Mouse (Mus musculus): ENCODE results near the gene Lhfpl4. TPM values are rescaled to one million over a fixed set of nuclear protein-coding genes. Genes with fewer than 3 reads are reported as not detected.
A peak's percentile ranks its signal among the peaks of the same experiment; 100 is the strongest.

Lhfpl4 gene
- polyA plus RNA-seq, 1 experiment: not detected

DNA sequence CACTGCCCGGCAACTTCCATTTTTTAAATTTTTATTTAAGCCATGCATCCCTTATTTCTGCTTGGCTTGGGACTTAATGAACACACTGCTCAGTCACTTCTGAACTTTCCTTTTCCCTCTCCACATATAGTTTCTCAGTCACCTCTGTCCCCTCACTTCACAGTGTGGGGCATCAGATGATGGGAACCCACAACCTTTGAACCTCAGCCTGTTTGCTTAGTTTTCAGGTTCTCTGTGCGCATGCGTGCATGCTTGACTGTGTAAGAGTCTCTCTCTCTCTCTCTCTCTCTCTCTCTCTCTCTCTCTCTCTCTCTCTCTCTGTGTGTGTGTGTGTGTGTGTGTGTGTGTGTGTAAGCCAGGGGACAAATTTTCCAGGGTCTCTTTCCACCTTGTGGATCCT is 19.7 kb downstream of the Lhfpl4 start:
- TF ChIP-seq CTCF (IDR thresholded peaks at IDR 0.05; ENCODE audit: control insufficient read depth, insufficient read depth, low read length): no peak
- no peak for TF ChIP-seq POLR2A (IDR thresholded peaks at IDR 0.05; ENCODE audit: borderline replicate concordance, control insufficient read depth, low read depth, low read length)
- Histone ChIP-seq H3K4me1 (ENCODE audit: control insufficient read depth, insufficient read depth, low read length) (no peaks in the 10 kb centered on the region), H3K27ac (ENCODE audit: control insufficient read depth, insufficient read depth, low read depth, low read length, poor library complexity) (no peak overlapping the region), H3K4me3 (replicated peaks; ENCODE audit: control insufficient read depth, low read depth, low read length) (no peak overlapping the region)
- 80% methylated on average over 3 of the region's 3 CpGs for WGBS

DNA sequence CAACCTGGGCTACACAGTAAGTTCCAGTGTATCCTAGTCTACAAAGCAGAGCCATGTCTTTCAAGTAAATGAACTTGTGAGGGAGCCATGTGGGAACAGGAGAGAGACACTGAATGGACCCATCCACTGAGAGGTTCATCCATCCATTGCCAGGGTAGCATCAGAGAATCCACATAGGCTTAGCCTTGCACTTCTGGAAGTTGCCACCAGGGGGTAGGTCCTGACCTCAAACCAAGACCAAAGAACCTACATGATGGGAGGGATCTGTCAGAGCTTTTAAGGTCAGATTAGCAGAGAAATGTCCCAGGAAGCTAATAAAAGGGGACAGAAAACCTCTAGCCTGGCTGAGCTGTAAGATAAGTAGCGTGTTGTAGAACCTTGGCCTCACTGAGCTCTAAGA is 22.6 kb downstream of the Lhfpl4 start:
- no peak overlapping the region for H3K4me3 ChIP-seq (replicated peaks; ENCODE audit: control insufficient read depth, low read depth, low read length)
- WGBS: 46% methylated on average over 1 of the region's 1 CpGs
- TF ChIP-seq CTCF (IDR thresholded peaks at IDR 0.05; ENCODE audit: control insufficient read depth, insufficient read depth, low read length) (peak; percentile 73), POLR2A (IDR thresholded peaks at IDR 0.05; ENCODE audit: borderline replicate concordance, control insufficient read depth, low read depth, low read length) (no peak)
- no peak overlapping the region for H3K27ac ChIP-seq (ENCODE audit: control insufficient read depth, insufficient read depth, low read depth, low read length, poor library complexity)
- no peaks in the 10 kb centered on the region for H3K4me1 ChIP-seq (ENCODE audit: control insufficient read depth, insufficient read depth, low read length)

DNA sequence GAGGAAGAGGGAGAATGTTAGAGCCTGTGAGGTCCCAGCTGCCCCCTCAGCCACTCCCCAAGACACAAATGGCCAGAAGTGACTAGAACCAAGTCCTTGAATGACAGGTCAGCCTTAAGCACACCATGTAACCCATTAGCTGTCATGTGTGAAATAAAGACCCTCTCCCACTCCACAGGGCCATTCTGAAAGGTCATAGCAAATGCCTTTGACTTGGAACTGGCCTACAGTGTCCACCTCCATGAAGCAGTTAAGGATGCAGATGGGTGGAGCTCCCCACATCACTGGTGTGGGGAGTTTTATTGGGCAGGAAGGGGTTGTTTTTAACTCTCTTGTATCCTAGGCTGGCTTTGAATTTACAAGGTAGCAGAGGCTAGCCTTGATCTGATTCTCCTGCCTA is 23.2 kb downstream of the Lhfpl4 start:
- H3K4me1 ChIP-seq (ENCODE audit: control insufficient read depth, insufficient read depth, low read length): no peaks in the 10 kb centered on the region
- no peak overlapping the region for H3K27ac ChIP-seq (ENCODE audit: control insufficient read depth, insufficient read depth, low read depth, low read length, poor library complexity)
- TF ChIP-seq CTCF (IDR thresholded peaks at IDR 0.05; ENCODE audit: control insufficient read depth, insufficient read depth, low read length): no peak
- TF ChIP-seq POLR2A (IDR thresholded peaks at IDR 0.05; ENCODE audit: borderline replicate concordance, control insufficient read depth, low read depth, low read length): no peak

GRCm38 (mm10) chr6:113170651-113171050 is 24.5 kb downstream of the Lhfpl4 start:
- H3K27ac ChIP-seq (ENCODE audit: control insufficient read depth, insufficient read depth, low read depth, low read length, poor library complexity): no peak overlapping the region
- no peaks in the 10 kb centered on the region for H3K4me1 ChIP-seq (ENCODE audit: control insufficient read depth, insufficient read depth, low read length)
- 90% methylated on average over 8 of the region's 8 CpGs for WGBS
- TF ChIP-seq POLR2A (IDR thresholded peaks at IDR 0.05; ENCODE audit: borderline replicate concordance, control insufficient read depth, low read depth, low read length): no peak
- TF ChIP-seq CTCF (IDR thresholded peaks at IDR 0.05; ENCODE audit: control insufficient read depth, insufficient read depth, low read length): no peak
- H3K4me3 ChIP-seq (replicated peaks; ENCODE audit: control insufficient read depth, low read depth, low read length): no peak overlapping the region

More for the DNA sequence above, 23.2 kb downstream of the Lhfpl4 start:
- H3K4me3 ChIP-seq (replicated peaks; ENCODE audit: control insufficient read depth, low read depth, low read length): no peak overlapping the region

- WGBS: 73% methylated on average over 3 of the region's 3 CpGs
- no peak for TF ChIP-seq CTCF (IDR thresholded peaks at IDR 0.05; ENCODE audit: control insufficient read depth, insufficient read depth, low read length)
- TF ChIP-seq POLR2A (IDR thresholded peaks at IDR 0.05; ENCODE audit: borderline replicate concordance, control insufficient read depth, low read depth, low read length): no peak
- Histone ChIP-seq H3K27ac (ENCODE audit: control insufficient read depth, insufficient read depth, low read depth, low read length, poor library complexity) (no peak overlapping the region), H3K4me3 (replicated peaks; ENCODE audit: control insufficient read depth, low read depth, low read length) (no peak overlapping the region), H3K4me1 (ENCODE audit: control insufficient read depth, insufficient read depth, low read length) (no peaks in the 10 kb centered on the region)
Observed at GRCm38 (mm10) chr6:113169852-113170251, 25.3 kb downstream of the Lhfpl4 start.

GRCm38 (mm10) chr6:113168316-113168975 is 26.7 kb downstream of the Lhfpl4 start:
- Histone ChIP-seq H3K27ac (ENCODE audit: control insufficient read depth, insufficient read depth, low read depth, low read length, poor library complexity) (no peak overlapping the region), H3K4me1 (ENCODE audit: control insufficient read depth, insufficient read depth, low read length) (no peaks in the 10 kb centered on the region), H3K4me3 (replicated peaks; ENCODE audit: control insufficient read depth, low read depth, low read length) (no peak overlapping the region)
- WGBS: 84% methylated on average over 7 of the region's 7 CpGs
- TF ChIP-seq POLR2A (IDR thresholded peaks at IDR 0.05; ENCODE audit: borderline replicate concordance, control insufficient read depth, low read depth, low read length) (no peak), CTCF (IDR thresholded peaks at IDR 0.05; ENCODE audit: control insufficient read depth, insufficient read depth, low read length) (no peak)

DNA sequence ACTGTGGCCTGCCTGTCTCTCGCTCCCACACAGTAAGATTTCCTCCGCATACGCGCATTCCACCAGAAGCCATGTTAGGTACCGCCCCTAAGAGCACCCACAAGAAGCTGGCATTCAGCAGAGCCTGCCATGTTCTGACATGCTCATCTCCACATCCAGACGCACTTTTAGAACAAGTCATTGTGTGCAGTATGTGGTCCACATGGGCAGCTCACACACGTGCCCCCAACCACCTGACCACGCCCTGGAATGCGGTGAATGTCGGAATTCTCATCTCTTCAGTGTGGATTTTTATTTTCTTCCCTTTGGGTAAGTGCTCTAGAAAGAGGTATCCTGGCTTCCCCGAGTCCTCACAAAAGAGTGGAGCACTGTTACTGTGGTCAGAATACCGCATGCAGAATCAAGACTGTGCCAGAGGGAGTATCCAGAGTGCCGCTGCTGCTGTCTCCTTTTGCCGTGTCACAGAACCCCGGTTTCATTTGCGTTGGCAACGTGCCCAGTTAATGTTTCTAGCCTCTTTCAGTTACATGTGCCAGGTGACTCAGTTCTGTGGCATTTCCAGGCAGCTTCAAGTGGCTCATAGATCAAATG is 28.4 kb downstream of the Lhfpl4 start:
- Histone ChIP-seq H3K27ac (ENCODE audit: control insufficient read depth, insufficient read depth, low read depth, low read length, poor library complexity) (no peak overlapping the region), H3K4me1 (ENCODE audit: control insufficient read depth, insufficient read depth, low read length) (no peaks in the 10 kb centered on the region), H3K4me3 (replicated peaks; ENCODE audit: control insufficient read depth, low read depth, low read length) (no peak overlapping the region)
- 38% methylated on average over 17 of the region's 17 CpGs for WGBS
- no peak for TF ChIP-seq CTCF (IDR thresholded peaks at IDR 0.05; ENCODE audit: control insufficient read depth, insufficient read depth, low read length)
- no peak for TF ChIP-seq POLR2A (IDR thresholded peaks at IDR 0.05; ENCODE audit: borderline replicate concordance, control insufficient read depth, low read depth, low read length)

DNA sequence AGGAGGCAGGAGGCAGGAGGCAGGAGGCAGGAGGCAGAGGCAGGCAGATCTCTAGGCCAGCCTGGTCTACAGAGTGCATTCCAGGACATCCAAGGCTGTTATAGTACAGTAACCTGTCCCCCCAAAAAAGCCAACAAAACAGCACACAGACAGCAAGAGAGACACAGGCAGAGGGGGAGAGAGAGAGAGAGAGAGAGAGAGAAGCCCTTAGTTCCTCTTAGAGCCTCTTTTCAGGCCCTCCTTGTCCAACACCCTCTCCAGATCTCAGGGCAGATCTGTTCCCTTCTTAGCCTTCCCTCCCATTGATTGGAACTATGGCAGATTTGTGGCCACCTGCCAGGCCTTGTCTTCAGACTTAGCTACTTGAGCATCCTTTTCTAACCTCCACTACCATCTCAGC is 31.7 kb downstream of the Lhfpl4 start:
- no peak overlapping the region for H3K4me3 ChIP-seq (replicated peaks; ENCODE audit: control insufficient read depth, low read depth, low read length)
- no peak for TF ChIP-seq POLR2A (IDR thresholded peaks at IDR 0.05; ENCODE audit: borderline replicate concordance, control insufficient read depth, low read depth, low read length)
- TF ChIP-seq CTCF (IDR thresholded peaks at IDR 0.05; ENCODE audit: control insufficient read depth, insufficient read depth, low read length): no peak
- no peaks in the 10 kb centered on the region for H3K4me1 ChIP-seq (ENCODE audit: control insufficient read depth, insufficient read depth, low read length)
- no peak overlapping the region for H3K27ac ChIP-seq (ENCODE audit: control insufficient read depth, insufficient read depth, low read depth, low read length, poor library complexity)
